In the genomic region with DNA sequence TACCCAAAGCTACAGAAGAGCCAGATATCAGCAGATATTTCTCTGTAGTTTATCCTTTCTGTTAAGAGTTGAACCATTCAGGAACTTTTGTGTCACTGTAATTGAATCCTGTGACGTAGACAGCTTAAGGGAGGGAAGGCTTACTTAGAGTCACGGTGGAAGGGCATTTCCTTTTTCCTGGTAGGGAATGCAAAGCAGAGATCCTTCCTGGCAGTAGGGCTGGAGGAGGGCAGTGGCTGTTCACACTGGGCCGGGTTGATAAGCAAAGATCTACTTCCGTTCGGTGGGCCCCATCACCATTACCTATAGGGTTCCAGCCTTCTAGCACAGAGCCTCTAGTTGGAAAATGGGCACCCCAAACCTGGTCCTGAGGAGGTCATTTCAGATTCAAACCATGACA, we compare ENCODE assay signal across 22 mouse cellular contexts.
"Had no signal": no experiment of that assay in that cellular context is flagged by ENCODE, and none has a peak within 500 bp of the region (broad histone marks: within the 10 kb centered on the region; RNA-seq: fewer than 3 reads in every experiment).

No protein-coding gene starts in this region.

- DNase-seq: kidney, adult 18-20 months; kidney, adult 9 months; kidney, postnatal 36 days; layer of hippocampus, postnatal 36 days; liver, postnatal 0 days; lung, postnatal 14 days; lung, postnatal 4 days; right cerebral cortex, adult 18-20 months; right cerebral cortex, postnatal 14 days; right cerebral cortex, postnatal 4 days; spleen, adult 18-20 months; thymus, adult 2 months; thymus, postnatal 25 days had no signal

- H3K4me3 ChIP-seq: left cerebral cortex, adult 2 months; lung, embryonic 15.5 days; midbrain, embryonic 12.5 days; midbrain, embryonic 15.5 days; myocyte; stomach, embryonic 15.5 days had no signal

- H3K27ac ChIP-seq: kidney, postnatal 0 days; left cerebral cortex, adult 2 months; liver, embryonic 14.5 days; lung, embryonic 15.5 days; midbrain, embryonic 12.5 days; midbrain, embryonic 15.5 days; stomach, embryonic 15.5 days had no signal

- H3K9me3 ChIP-seq: lung, embryonic 15.5 days; midbrain, embryonic 12.5 days; midbrain, embryonic 15.5 days; stomach, embryonic 15.5 days had no signal

- H3K9ac ChIP-seq: liver, embryonic 14.5 days; liver, postnatal 0 days; lung, embryonic 15.5 days; midbrain, embryonic 12.5 days; midbrain, embryonic 15.5 days; stomach, embryonic 15.5 days had no signal

- H3K36me3 ChIP-seq: lung, embryonic 15.5 days; midbrain, embryonic 12.5 days; midbrain, embryonic 15.5 days; stomach, embryonic 15.5 days had no signal

- ATAC-seq: inflammation-experienced regulatory T-cells, adult 6 months; liver, postnatal 0 days; midbrain, embryonic 15.5 days had no signal

- H3K4me2 ChIP-seq: lung, embryonic 15.5 days; midbrain, embryonic 12.5 days; midbrain, embryonic 15.5 days; stomach, embryonic 15.5 days had no signal

- H3K27me3 ChIP-seq: lung, embryonic 15.5 days; midbrain, embryonic 12.5 days; midbrain, embryonic 15.5 days; stomach, embryonic 15.5 days had no signal
